In genomic region chr2:124684481-124684901, GRCm38 (mm10) we compare ENCODE assay signal across 12 mouse cellular contexts.
DNase-seq lines count a peak whose midpoint lies in the region; ATAC-seq lines count a peak whose summit lies in the region.
"Had no signal": no experiment of that assay in that cellular context is flagged by ENCODE, and none has a peak within 500 bp of the region (broad histone marks: within the 10 kb centered on the region; RNA-seq: fewer than 3 reads in every experiment).

No protein-coding gene starts in this region.

- intact Hi-C loops in heart, postnatal 36 days (cut with DNase I), result loop anchor here (5.0 kb wide), 1 partner anchor 243 kb away; no protein-coding TSS in a partner anchor
- intact Hi-C loops in left cerebral cortex, postnatal 10 days (cut with DNase I), result no loop called here

- WGBS in kidney, embryonic 16.5 days, result 77% methylated on average over 5 of the region's 5 CpGs

- DNase-seq in kidney, adult 9 months, result peak; percentile 11
- peak; percentile 11 for DNase-seq in urinary bladder, postnatal 25 days (ENCODE audit: low spot score)
- no peak for DNase-seq in urinary bladder, postnatal 10 days (ENCODE audit: low spot score)
- peak; percentile 50 to 66 for DNase-seq in heart, postnatal 36 days
- DNase-seq in left cerebral cortex, postnatal 10 days (ENCODE audit: extremely low spot score in 1 of 2, low spot score in 2 of 2), result no peak
- no peak for DNase-seq in layer of hippocampus, postnatal 36 days
- DNase-seq: cerebellum, adult 8-10 months had no signal

- no peak overlapping the region for H3K27ac ChIP-seq in kidney, embryonic 16.5 days (ENCODE audit: low read length)
- H3K27ac ChIP-seq: intestine, embryonic 15.5 days; midbrain, embryonic 15.5 days had no signal

- H3K9ac ChIP-seq in kidney, embryonic 16.5 days (replicated peaks; ENCODE audit: low read length), result no peak overlapping the region
- H3K9ac ChIP-seq: intestine, embryonic 15.5 days; midbrain, embryonic 15.5 days had no signal

- H3K4me1 ChIP-seq in kidney, embryonic 16.5 days (ENCODE audit: insufficient read depth, low read length), result no peaks in the 10 kb centered on the region
- H3K4me1 ChIP-seq: intestine, embryonic 15.5 days; midbrain, embryonic 15.5 days had no signal

- ATAC-seq in kidney, embryonic 16.5 days (ENCODE audit: low FRiP score, low TSS enrichment), result no peak
- ATAC-seq in inflammation-experienced regulatory T-cells, adult 6 months, result no peak
- ATAC-seq: activated CD4-positive, CD25-positive, alpha-beta regulatory T cell, adult 4 months; intestine, embryonic 15.5 days; midbrain, embryonic 15.5 days had no signal

- H3K4me2 ChIP-seq in kidney, embryonic 16.5 days (replicated peaks; ENCODE audit: low read depth, low read length), result no peak overlapping the region
- H3K4me2 ChIP-seq: intestine, embryonic 15.5 days; midbrain, embryonic 15.5 days had no signal

- no peaks in the 10 kb centered on the region for H3K27me3 ChIP-seq in kidney, embryonic 16.5 days (ENCODE audit: insufficient read depth, low read length)
- H3K27me3 ChIP-seq: intestine, embryonic 15.5 days; midbrain, embryonic 15.5 days had no signal

- no peaks in the 10 kb centered on the region for H3K36me3 ChIP-seq in kidney, embryonic 16.5 days (ENCODE audit: insufficient read depth, low read length)
- H3K36me3 ChIP-seq: intestine, embryonic 15.5 days; midbrain, embryonic 15.5 days had no signal

- H3K9me3 ChIP-seq in kidney, embryonic 16.5 days (ENCODE audit: low read length), result no peaks in the 10 kb centered on the region
- H3K9me3 ChIP-seq: intestine, embryonic 15.5 days; midbrain, embryonic 15.5 days had no signal

- no peak overlapping the region for H3K4me3 ChIP-seq in kidney, embryonic 16.5 days (ENCODE audit: low read length)
- H3K4me3 ChIP-seq: intestine, embryonic 15.5 days; midbrain, embryonic 15.5 days had no signal

Comparison
In these comparisons a context has a peak if more than half of its experiments do, and no peak if none do; other contexts are left out.
1. DNase-seq: peak in kidney, adult 9 months (single experiment), urinary bladder, postnatal 25 days (single experiment) and heart, postnatal 36 days (2 of 2); none in urinary bladder, postnatal 10 days (single experiment), left cerebral cortex, postnatal 10 days (0 of 2) and layer of hippocampus, postnatal 36 days (0 of 2).